Mouse (Mus musculus): ENCODE measurements around the gene Cdipt. TPM values are rescaled to one million over a fixed set of nuclear protein-coding genes. Genes with fewer than 3 reads are reported as not detected.

Gene Cdipt
- total and polyA plus RNA-seq, 3 experiments: 98.4 to 151 TPM; not detected in 1

GRCm38 (mm10) chr7:127016971-127017949, 41.5 kb downstream of the Cdipt start, which contains the start of gene Pagr1a (continued):
- TF ChIP-seq TCF12 (IDR thresholded peaks at IDR 0.05; ENCODE audit: low read depth, low read length) (no peak; the same call in 1 of the 2 replicates), MYC (IDR thresholded peaks at IDR 0.05; ENCODE audit: low read depth, low read length) (no peak), CTCF (IDR thresholded peaks at IDR 0.05 in 2 of 3, conservative IDR thresholded peaks at IDR 0.05 in 1 of 3; ENCODE audit: control insufficient read depth in 1 of 3, insufficient read depth in 1 of 3, low read depth in 2 of 3, low read length in 3 of 3, poor library complexity in 1 of 3, severe bottlenecking in 1 of 3) (peak; percentile 86 to 87 (median 87)), GABPA (IDR thresholded peaks at IDR 0.05; ENCODE audit: low read depth, low read length) (no peak), RAD21 (IDR thresholded peaks at IDR 0.05; ENCODE audit: low read depth, low read length) (peak; percentile 31), NRF1 (IDR thresholded peaks at IDR 0.05; ENCODE audit: insufficient read depth, low read depth, low read length, poor library complexity, severe bottlenecking) (peak; percentile 99), ZC3H11A (IDR thresholded peaks at IDR 0.05; ENCODE audit: low read depth, low read length) (no peak), BHLHE40 (IDR thresholded peaks at IDR 0.05; ENCODE audit: borderline replicate concordance, low read depth, low read length) (no peak; the same call in 1 of the 2 replicates)

DNA sequence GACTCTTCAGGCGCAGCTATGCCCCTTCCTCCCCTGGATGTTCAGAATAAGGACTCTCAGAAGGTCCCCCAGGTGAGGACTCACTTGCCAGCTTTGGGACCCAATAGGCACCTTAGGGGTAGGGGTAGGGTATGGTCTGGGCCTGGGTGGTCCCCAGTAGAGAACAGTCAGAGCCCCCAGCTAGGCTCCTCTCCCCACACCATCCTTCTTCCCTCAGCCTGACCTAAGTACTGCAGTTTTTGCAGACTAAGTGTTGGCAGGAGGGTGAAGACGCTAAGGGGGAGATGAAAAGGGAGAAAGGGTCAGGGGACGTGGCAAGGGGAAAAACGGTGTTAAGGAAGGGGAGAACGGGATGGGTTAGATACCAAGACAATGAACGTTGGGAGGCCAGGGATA, 42.2 kb downstream of the Cdipt start:
- Histone ChIP-seq H3K27me3 (ENCODE audit: control insufficient read depth in 1 of 2, insufficient read depth in 2 of 2, low read length in 2 of 2) (no peaks in the 10 kb centered on the region), H3K79me2 (ENCODE audit: control insufficient read depth, insufficient read depth, low read length, poor library complexity) (peaks cover 39% of the 10 kb centered on the region), H3K36me3 (ENCODE audit: control insufficient read depth in 1 of 2, insufficient read depth in 2 of 2, low read length in 2 of 2) (peaks cover 0 to 19% of the 10 kb centered on the region in 2 experiments; a peak in 3 of 4 replicates), H3K9ac (ENCODE audit: control insufficient read depth, low read depth, low read length, poor library complexity, severe bottlenecking) (peak overlapping the region; percentile 55), H3K4me1 (ENCODE audit: control insufficient read depth in 1 of 2, insufficient read depth in 2 of 2, low read length in 2 of 2) (peaks cover 0 to 21% of the 10 kb centered on the region in 2 experiments; a peak in 3 of 4 replicates), H3K27ac (ENCODE audit: control insufficient read depth, low read depth, low read length) (peak overlapping the region; percentile 54), H3K9me3 (replicated peaks; ENCODE audit: insufficient read depth, low read length) (no peaks in the 10 kb centered on the region), H3K4me3 (ENCODE audit: control insufficient read depth in 1 of 2, insufficient read depth in 1 of 2, low read depth in 2 of 2, low read length in 2 of 2) (no peak overlapping the region)
- TF ChIP-seq POLR2A (IDR thresholded peaks at IDR 0.05; ENCODE audit: control insufficient read depth in 1 of 2, insufficient read depth in 1 of 2, low read depth in 1 of 2, low read length in 2 of 2, poor library complexity in 1 of 2) (0 out of 4 replicates have a peak, but pooled peaks of 1 of the 2 experiments have one; percentile 20), POLR2AphosphoS2 (IDR thresholded peaks at IDR 0.05; ENCODE audit: low read length) (no peak), NELFE (IDR thresholded peaks at IDR 0.05; ENCODE audit: low read depth, low read length) (no peak), GABPA (IDR thresholded peaks at IDR 0.05; ENCODE audit: low read depth, low read length) (no peak)
- no peak for DNase-seq (ENCODE audit: low read depth, low spot score)

DNA sequence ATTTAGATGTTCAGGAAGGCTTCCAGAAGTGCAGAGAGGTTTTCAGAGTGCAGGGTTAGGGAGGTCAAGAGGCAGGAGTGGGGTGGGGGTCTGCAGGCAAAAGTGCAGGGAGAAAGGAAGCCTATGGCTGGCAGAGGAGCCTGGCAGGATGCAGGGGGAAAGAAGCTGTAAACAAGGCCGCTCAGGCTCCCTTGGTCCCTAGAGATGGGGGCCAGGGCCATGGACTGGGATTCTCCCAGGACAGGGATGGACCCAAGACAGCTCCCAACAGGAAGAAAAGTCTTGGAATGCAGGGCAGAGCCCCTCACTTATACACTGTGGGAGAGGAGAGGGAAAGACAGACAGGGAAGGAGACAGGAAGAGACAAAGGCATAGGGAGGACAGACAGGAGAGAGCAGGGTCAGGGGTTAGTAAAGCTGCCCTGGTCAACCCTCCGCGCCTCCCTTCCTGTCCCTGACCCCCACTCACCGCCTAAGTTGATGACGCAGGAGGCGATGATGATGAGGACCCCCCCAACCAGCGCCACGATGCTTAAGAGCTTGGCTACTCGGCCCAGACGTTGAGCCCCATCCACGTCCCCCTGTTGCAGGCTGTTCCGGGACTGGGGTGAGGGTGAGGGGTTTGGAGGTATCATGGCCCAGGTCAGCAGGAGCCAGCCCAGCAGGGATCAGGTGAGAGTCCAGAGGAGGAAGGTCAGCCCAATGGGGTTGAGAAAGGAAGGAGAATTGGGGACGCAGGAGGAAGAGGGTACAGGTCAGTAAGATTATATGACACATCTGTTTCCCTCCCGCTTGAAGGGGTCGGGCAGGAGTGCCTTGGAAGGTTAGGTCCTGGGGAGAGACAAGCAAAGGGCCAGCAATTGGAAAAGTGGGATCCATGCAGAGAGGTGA, 42.9 kb downstream of the Cdipt start:
- Histone ChIP-seq H3K27me3 (ENCODE audit: control insufficient read depth in 1 of 2, insufficient read depth in 2 of 2, low read length in 2 of 2) (no peaks in the 10 kb centered on the region), H3K4me1 (ENCODE audit: control insufficient read depth in 1 of 2, insufficient read depth in 2 of 2, low read length in 2 of 2) (peaks cover 0 to 21% of the 10 kb centered on the region in 2 experiments; a peak in 3 of 4 replicates), H3K4me3 (ENCODE audit: control insufficient read depth in 1 of 2, insufficient read depth in 1 of 2, low read depth in 2 of 2, low read length in 2 of 2) (no peak overlapping the region), H3K36me3 (ENCODE audit: control insufficient read depth in 1 of 2, insufficient read depth in 2 of 2, low read length in 2 of 2) (peaks cover 0 to 25% of the 10 kb centered on the region in 2 experiments; a peak in 3 of 4 replicates), H3K9ac (ENCODE audit: control insufficient read depth, low read depth, low read length, poor library complexity, severe bottlenecking) (no peak overlapping the region), H3K27ac (ENCODE audit: control insufficient read depth, low read depth, low read length) (no peak overlapping the region), H3K79me2 (ENCODE audit: control insufficient read depth, insufficient read depth, low read length, poor library complexity) (peaks cover 39% of the 10 kb centered on the region), H3K9me3 (replicated peaks; ENCODE audit: insufficient read depth, low read length) (no peaks in the 10 kb centered on the region)
- no peak for DNase-seq (ENCODE audit: low read depth, low spot score)
- TF ChIP-seq ETS1 (IDR thresholded peaks at IDR 0.05; ENCODE audit: low read depth, low read length) (no peak), SIN3A (IDR thresholded peaks at IDR 0.05; ENCODE audit: low read length) (no peak), MAFK (IDR thresholded peaks at IDR 0.05; ENCODE audit: borderline replicate concordance, low read depth, low read length) (no peak), MEF2A (IDR thresholded peaks at IDR 0.05; ENCODE audit: extremely low read depth, insufficient replicate concordance, low read depth, low read length, poor library complexity, severe bottlenecking) (no peak), ZC3H11A (IDR thresholded peaks at IDR 0.05; ENCODE audit: low read depth, low read length) (no peak)
